Mouse (Mus musculus) activated CD4-positive, CD25-positive, alpha-beta regulatory T cell, adult 4 months (primary cell): ENCODE measurements around the gene Ttk. TPM values are rescaled to one million over a fixed set of nuclear protein-coding genes. Genes with fewer than 3 reads are reported as not detected.
A peak's percentile ranks its signal among the peaks of the same experiment; 100 is the strongest.

Experiments
- ATAC-seq: one replicate; pipeline ENCODE4 v1.8.0; 2017
- polyA plus RNA-seq, 2 experiments: library from polyadenylated mRNA; unstranded; fragments of 100-300 nt; shearing (Covaris generic); gene quantifications; one replicate each; pipeline ENCODE4 v1.2.1; 2017

Ttk gene
- polyA plus RNA-seq: 1 to 10 TPM; 3.9 to 7.3 TPM

DNA sequence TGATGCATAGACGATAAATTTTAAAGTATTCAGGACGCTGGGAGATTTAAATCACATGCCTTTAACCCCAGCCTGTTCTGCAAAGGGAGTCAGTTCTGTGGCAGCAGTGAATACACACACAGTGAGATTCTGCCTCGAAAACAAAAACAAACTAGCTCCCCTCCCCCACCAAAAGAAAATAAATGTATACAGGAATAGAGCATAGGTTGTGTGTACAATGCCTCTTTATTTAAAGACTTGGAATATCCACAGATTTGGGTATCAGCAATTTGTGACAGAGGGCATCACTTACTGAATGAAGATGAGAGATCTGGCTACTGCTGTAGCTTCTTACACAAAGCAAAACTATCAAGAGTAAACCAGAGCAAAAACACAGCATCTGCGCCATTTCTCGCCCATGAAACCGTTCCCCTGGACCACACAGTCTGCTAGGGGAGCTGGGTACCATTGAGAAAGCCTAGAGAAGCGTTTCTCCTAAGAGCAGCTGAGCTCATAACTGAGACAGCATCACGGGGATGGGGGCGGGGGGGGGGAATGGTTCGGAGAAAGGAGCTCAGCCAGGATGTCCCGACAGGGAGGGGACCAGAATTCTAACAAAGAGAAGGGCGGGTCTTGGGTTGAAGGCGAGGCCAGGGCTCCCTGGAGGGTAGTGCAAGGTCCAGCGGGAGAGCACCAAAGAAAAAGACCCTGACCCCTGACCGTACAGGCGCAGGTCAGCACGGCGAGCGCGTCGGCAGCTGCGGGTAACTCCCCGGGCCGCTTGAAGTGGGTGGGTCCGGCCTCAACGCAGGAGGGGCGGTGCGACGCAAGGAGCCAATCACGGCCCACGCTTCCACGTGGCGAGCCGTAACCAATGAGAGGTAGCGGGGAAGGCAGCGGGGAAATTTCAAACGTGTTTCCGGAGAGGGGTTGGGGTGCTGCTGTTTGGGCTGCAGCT is at the start of gene Ttk:
Gene Ttk (plus strand): TSS at position 879 of the 937 bp plus-strand sequence.
- peak; percentile 98 for ATAC-seq

DNA sequence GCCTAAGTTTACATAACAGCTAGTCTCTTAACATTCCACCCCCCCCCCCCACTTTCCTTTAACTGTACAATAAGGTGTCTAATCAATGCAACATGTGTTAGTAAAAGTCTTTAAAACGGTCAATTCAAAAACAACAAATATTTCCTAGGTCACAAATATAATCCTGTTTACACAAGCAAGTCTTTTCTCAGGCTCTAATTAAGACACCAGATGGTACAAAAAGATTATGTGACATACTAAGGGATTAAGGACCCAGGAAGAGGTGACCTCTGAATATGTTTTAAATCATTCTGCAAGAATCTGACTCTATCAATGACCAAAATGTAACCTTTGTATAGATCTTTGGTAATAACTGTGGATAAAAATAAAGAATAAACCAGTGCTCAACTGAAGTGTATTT is 49.0 kb upstream of the Ttk start:
- ATAC-seq: no peak

DNA sequence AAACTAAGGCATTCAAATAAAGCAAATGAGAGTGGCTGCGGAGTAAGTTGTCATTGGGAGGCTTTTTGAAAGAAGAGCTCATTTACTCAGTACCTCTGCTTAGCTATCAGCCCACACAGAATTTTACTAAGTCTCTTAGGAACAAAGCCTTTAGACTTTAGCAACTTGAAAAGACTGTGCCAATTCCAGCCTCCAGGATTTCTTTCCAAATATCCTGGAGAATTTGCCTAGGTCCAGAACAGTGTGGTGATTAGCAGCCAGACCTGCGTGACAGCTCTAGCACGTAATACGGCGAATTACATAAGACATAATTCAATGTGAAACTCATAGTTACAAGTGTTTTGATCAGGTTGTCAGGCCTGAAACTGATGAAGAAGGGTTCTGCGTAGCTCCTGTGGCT is 45.2 kb upstream of the Ttk start:
- no peak for ATAC-seq

DNA sequence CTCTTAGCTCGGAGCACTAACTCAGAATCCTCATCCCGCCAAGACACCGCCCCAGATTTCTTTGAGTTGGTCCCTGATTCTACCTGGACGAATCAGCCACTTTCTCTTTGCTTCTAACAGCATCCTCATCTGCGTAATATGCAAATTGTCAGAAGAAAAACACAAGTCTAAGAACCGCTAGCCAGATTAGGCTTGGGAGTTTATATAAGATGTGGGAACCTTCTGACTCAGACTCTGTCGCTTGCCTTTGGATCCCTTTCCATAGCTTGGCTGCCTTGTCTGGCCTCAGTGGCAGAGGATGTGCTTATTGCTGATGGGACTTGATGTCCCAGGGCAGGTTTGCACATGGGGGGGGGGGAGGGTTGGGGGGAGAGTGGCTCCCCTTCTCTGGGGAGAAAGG is 37.6 kb upstream of the Ttk start:
- no peak for ATAC-seq

DNA sequence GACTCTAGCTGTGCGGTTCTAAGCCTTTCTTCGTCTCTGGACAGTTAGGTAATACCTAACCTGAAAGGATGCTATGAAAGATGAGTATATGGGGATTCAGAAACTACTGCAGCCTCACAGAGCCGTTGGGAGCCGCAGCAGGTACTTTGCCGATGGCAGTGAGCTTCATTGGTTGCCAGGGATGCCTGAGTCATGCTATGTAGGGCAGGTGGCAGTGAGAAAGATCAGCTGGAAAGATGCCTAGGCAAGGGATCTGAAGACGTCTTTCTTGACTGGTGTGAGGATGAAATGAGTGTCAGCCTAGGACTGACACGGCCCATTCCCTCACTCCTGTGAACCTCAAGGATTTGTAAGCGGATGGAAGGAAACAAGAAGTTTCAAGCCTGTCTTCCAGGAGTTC is 36.6 kb upstream of the Ttk start:
- ATAC-seq: no peak

- ATAC-seq: no peak
Measured at GRCm38 (mm10) chr9:83804341-83804740, 30.1 kb upstream of the Ttk start.

- peak; percentile 9 for ATAC-seq
Measured at GRCm38 (mm10) chr9:83805164-83805976, 29.1 kb upstream of the Ttk start.

DNA sequence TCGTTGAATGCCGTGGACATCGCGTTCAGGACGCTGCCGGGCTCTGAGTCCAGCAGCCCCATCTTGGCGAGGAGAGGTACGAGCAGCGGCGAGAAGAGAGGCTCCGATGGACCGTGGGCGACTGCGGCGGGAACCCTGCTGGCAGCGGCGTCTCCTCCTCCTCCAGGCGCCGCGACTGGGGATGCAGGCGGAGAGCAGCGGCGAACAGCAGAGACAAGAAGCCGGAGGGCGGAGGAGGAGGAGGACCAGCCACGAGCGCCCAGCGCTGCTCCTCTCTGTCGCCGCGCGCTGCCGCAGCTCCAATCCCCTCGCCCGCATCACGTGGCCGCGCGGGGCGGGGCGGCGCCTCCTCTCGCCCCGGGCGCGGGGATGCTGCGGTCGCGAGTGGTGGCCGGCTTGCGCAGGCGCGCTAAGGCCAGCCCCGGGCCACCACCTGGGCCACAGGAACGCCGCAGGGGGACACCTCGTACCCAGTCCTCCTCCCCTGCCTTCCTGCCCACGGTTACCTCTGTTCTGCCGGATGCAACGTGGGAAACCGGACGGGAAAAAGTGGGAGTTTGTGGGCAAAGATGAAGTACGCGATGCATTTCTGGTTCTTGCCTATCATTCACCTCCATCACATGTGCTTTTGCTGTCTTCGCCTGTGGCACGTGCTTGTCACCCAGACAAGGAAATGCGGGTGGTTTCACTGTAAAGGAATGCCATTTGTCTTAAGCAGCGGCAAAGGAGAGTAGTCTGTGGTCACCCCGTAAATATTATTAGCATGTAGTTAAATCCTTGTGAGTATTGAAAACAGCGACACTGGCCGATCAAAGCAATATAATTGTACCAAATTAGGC is 28.3 kb upstream of the Ttk start, which contains the start of gene Elovl4:
Gene Elovl4 (minus strand): TSS at position 301 of the 839 bp plus-strand sequence.
- ATAC-seq: peak; percentile 62

GRCm38 (mm10) chr9:83807562-83807961 is 26.9 kb upstream of the Ttk start:
- peak; percentile 60 for ATAC-seq

GRCm38 (mm10) chr9:83819188-83819587 is 15.3 kb upstream of the Ttk start:
- ATAC-seq: no peak

GRCm38 (mm10) chr9:83820976-83821375 is 13.5 kb upstream of the Ttk start:
- no peak for ATAC-seq

GRCm38 (mm10) chr9:83822925-83823324 is 11.6 kb upstream of the Ttk start:
- no peak for ATAC-seq

DNA sequence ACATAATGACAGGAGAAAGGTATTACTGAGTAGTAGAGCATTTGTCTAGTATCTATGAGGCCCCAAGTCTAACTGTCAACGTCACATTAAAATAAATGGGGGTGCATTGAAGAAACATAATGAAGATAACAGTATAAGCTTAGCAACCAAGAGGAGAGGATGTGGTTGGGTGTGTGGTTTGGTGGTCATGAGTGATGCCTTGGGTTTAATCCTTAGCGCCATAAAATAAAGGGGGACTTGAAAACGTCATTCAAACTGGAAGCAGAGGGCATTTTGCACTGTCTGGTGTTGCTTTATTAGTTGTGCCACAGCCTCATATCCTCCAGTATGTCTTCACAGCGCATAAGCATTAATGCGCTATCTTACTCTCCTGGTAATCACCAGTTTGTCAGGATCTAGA is 4.6 kb upstream of the Ttk start:
- peak; percentile 19 for ATAC-seq

DNA sequence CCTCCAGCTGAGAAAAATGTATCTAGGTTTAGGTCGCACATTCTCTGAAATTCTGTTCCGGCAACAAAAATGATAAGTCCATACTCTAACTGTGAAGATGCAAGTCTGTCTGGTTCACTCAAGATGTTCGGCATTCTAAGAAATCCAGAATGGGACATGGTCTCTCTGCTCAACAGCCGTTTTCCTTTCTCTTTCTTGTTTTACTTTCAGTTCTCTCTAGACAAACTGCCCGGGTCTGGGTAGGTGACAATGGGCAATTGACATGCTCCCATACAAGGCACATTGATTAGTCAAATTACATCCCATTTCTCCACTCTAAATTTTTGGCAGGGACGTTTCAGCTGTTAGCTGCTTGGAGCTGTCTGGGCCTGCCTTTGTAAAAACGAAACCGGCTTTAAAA is 3.3 kb upstream of the Ttk start:
- ATAC-seq: no peak

- ATAC-seq: no peak
Measured at GRCm38 (mm10) chr9:83834748-83835313, 342 bp downstream of the Ttk start.

DNA sequence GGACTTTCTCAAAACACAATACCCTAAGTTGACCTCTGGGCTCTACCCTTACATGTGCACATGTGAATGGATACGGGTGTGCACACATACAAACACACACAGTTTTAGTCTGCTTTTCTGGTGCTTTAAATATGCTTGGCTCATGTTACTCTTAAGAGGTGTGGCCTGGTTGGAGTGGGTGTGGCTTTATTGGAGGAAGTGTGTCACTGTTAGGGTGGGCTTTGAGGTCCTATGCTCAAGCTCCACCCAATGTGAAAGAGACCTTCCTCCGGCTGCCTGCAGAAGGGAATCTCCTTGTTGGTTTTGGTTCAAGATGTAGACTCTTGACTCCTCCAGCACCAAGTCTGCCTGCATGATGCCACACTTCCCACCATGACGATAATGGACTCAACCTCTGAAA is 18.0 kb downstream of the Ttk start:
- no peak for ATAC-seq

GRCm38 (mm10) chr9:83865165-83865564 is 30.7 kb downstream of the Ttk start:
- no peak for ATAC-seq

DNA sequence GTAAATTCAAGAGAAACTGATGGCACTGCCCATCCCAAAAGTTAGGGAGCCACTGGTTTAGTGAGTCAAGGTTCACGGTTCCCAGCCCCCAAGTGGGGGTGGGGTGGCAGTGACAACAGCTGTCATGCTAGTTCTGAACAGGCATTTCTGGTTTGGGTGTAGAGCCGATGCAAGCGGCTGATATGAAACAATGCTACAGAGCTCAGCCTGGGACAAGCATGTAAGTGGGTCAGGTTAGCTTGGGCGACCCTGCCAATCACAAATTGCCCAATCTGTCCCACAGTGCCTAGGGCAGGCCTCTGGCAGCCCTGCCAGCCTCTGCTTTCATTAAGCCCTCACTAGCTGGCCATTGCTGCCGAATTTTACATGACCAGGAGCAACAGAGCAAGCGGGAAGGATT is 47.7 kb downstream of the Ttk start:
- ATAC-seq: no peak

DNA sequence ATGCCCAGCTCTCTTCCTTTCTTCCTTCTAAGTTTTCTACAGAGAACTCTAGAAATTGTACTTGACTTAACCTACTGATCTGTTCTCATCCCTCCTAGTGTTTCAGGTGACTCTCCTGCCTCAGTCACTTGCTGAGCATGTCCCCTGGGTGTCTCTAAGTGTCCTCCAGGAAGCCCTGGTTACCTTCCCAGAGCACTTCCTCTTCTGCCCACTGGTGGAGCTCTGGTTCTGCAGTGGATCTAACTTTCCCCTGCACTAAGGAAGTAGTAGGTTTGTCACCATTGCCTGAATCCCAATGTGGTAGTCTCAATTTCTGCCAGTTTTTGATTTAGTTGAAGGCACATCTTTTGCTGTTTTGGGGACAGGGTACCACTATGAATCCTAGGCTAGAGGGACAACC is 51.7 kb downstream of the Ttk start:
- ATAC-seq: no peak

DNA sequence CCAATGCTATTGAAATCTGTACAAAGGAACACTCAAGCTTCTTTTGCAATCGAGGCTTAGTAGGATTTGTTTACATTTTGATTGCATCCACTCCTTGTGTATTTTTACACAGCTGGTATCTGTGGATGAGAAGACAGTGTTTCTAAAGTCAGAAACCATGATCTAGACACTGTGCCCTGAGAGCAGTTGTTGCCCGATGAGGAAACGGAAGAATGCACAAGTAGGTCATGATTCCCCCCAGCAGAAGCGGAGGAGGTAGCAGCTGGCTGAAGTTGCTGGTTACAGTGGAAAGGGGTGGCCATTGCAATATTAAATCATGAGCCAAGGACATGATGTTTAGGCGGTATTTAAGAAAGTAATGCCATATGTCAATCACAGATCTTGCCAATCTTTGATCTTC is 53.7 kb downstream of the Ttk start:
- ATAC-seq: no peak

DNA sequence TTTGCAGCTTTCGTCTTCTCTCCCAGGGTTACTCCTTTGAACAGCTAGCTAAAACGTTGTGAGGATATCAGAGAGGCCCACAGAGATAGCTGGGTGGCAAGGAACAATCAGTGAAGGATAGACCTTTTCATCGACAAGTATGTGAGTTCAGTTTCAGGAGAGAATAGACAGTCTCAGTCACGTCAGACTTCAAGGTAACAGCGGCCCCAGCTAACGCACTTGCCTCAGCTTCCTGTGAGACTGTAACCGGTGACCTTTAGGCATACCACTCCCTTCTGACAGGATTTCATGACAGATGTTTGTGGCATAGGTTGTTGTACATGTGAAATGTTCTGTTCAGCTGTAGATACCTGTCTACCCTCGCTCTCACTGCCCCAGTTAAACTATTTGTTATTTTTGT is 58.6 kb downstream of the Ttk start:
- ATAC-seq: peak; percentile 93

DNA sequence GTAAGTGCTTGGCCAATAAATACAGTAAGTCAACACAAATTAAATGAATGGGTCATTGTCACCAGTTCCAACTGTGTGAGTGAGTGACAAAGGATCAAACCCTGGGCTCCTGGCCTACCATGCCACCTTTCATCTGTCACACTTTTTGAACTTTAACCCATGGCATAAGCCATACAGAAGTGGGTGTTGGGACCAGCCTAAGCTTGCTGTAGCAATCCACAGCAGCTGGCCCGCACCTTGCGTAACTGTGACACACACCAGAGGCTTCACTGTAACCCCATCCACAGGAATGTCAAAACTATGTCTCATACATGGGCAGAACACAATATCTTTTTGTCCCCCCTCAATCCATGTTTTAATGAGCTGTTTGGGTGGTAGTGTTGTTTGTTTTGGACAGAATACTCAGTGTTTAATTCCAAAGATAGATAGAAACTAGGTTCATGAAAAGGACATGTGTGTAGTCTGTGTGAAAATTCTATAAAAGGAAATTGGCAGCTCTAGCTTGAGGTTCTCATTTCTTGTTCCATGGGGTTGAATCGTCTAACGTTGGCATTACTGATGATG is 59.4 kb downstream of the Ttk start:
- ATAC-seq: peak; percentile 24
